Mouse (Mus musculus): ENCODE measurements around the gene Ldb2.

GRCm38 (mm10) chr5:44579899-44580459, 219.5 kb downstream of the Ldb2 start:
- TF ChIP-seq CTCF (IDR thresholded peaks at IDR 0.05; ENCODE audit: control insufficient read depth, insufficient read depth, insufficient read length) (no peak), MAX (IDR thresholded peaks at IDR 0.05) (no peak), FOSL1 (IDR thresholded peaks at IDR 0.05; ENCODE audit: insufficient read depth, low read length, poor library complexity, severe bottlenecking) (no peak)
